Mouse (Mus musculus): ENCODE data around the gene Arpc2. TPM values are rescaled to one million over a fixed set of nuclear protein-coding genes. Genes with fewer than 3 reads are reported as not detected.

Arpc2 gene
- polyA plus RNA-seq, 1 experiment from 2014 or later, result 475 TPM

DNA sequence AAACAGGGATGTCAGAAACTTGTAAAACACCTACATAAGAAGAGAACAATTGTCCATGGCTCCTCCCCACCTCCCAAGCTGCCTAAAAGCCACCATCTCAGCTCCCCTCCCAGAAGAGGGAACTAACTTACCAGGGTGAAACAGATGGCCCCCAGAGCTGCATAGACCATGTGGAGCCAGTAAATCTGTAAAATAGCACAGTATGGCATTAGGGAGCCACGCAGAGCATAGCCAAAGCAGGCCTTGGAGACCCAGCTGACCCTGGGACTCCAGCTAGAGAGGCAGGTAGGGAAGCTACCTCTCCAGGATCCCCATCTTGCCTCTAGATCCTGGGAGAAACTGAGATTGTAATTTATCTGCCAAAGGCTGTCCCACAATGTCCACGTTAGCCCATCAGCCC, 53.9 kb downstream of the Arpc2 start:
- no peaks in the 10 kb centered on the region for H3K27me3 ChIP-seq (ENCODE audit: insufficient read depth, poor library complexity, severe bottlenecking)
- peaks cover 75% of the 10 kb centered on the region for H3K36me3 ChIP-seq
- no peak overlapping the region for H3K4me3 ChIP-seq
- peak overlapping the region; percentile 7; the same call in 1 of the 2 replicates for H3K27ac ChIP-seq
- WGBS, result 65% methylated on average over 2 of the region's 2 CpGs
- peaks cover 64% of the 10 kb centered on the region for H3K4me1 ChIP-seq
- H3K9me3 ChIP-seq, result no peaks in the 10 kb centered on the region
- no peak for DNase-seq (ENCODE audit: low spot score)

DNA sequence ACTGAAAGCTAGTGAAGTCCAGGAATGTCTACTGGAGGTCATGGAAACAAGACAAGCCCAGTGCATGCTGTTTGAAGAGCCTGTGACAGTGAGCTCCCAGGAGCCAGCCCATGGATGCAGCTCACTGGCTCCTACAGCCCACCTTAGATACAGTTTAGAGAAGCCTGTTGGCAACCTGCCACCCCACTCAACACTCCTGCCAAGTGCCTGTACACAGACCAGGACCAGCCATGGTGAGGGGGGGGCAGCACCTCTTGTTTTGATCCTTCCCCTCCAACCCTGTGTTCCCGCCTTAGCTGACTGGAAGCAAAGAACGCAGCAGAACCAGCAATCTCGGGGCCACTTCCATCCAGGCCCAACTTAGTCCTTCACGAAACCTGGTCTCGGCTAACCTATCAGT, 54.3 kb downstream of the Arpc2 start:
- H3K36me3 ChIP-seq, result peaks cover 75% of the 10 kb centered on the region
- no peak for DNase-seq (ENCODE audit: low spot score)
- peaks cover 68% of the 10 kb centered on the region for H3K4me1 ChIP-seq
- H3K27ac ChIP-seq, result peak overlapping the region; percentile 7; the same call in 1 of the 2 replicates
- H3K4me3 ChIP-seq, result no peak overlapping the region
- no peaks in the 10 kb centered on the region for H3K9me3 ChIP-seq
- no peaks in the 10 kb centered on the region for H3K27me3 ChIP-seq (ENCODE audit: insufficient read depth, poor library complexity, severe bottlenecking)
- WGBS, result 60% methylated on average over 5 of the region's 5 CpGs

DNA sequence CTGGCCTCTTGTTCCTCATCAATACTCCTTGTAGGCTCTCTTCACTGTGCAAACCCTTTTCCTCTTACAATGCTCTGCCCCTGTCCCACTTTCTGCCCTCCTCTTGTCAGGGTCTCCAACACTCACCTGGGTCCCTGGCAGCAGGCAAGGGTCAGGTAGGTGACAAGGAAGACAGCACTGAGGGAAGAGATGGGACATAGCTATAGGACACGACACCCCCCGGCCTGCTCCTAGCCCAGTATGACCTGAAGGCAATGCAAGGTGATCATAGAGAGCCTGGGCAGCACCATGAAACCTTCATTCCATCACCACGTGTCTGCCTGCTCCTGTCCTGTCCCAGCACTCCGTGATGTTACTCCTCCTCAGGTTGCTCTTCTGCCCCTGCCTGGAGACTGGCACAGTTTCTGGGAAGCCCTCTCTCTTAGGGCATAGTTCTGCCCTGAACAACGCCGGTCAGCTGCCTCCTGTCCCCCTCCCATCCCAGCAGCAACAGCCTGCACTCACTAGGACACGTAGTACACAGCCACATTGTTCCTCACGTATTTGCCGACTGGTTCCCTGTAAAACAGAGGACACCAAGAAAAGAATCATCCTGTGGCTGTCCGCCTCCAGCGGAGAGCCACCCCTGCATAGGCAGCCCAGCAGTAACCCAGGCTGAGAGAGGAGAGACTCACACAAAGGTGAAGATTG, 56.6 kb downstream of the Arpc2 start:
- no peaks in the 10 kb centered on the region for H3K9me3 ChIP-seq
- H3K36me3 ChIP-seq, result peaks cover 66% of the 10 kb centered on the region
- 85% methylated on average over 11 of the region's 11 CpGs for WGBS
- H3K27ac ChIP-seq, result no peak overlapping the region; the same call in 1 of the 2 replicates
- H3K27me3 ChIP-seq (ENCODE audit: insufficient read depth, poor library complexity, severe bottlenecking), result no peaks in the 10 kb centered on the region
- H3K4me3 ChIP-seq, result no peak overlapping the region
- H3K4me1 ChIP-seq, result peaks cover 80% of the 10 kb centered on the region
- no peak for DNase-seq (ENCODE audit: low spot score)

DNA sequence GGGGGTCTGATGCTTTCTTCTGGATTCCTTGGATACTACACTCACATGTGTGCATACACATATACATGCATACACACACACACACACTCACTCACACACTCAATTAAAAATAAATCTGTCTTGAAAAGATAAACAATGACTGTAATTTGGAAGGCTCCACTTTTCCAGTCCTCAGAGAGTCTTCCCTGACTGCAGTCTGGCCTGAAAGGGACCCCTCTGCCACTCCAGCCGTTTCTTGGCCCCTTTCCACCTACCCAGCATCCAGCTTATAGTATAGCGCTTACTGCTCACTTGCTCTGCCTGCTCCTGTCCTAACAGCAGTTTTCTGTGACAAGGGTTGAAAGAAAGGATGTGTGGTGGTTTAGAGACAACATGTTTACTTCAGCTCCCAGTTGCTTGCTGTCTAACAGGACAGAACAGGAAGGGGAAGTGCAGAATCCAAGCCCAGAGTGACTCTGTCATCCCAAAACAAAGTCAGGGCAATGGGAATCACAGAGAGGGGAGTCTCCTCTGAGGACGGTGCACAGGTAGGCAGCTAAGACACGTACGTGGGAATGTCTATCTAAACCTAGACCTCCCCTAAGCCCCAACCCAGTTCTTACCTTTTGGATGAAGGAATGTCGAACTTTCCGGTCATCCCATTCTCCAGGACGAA, 57.5 kb downstream of the Arpc2 start:
- Histone ChIP-seq H3K9me3 (no peaks in the 10 kb centered on the region), H3K36me3 (peaks cover 61% of the 10 kb centered on the region), H3K27ac (no peak overlapping the region), H3K4me3 (no peak overlapping the region), H3K27me3 (ENCODE audit: insufficient read depth, poor library complexity, severe bottlenecking) (no peaks in the 10 kb centered on the region), H3K4me1 (peaks cover 90% of the 10 kb centered on the region)
- DNase-seq (ENCODE audit: low spot score), result no peak
- 84% methylated on average over 8 of the region's 8 CpGs for WGBS

DNA sequence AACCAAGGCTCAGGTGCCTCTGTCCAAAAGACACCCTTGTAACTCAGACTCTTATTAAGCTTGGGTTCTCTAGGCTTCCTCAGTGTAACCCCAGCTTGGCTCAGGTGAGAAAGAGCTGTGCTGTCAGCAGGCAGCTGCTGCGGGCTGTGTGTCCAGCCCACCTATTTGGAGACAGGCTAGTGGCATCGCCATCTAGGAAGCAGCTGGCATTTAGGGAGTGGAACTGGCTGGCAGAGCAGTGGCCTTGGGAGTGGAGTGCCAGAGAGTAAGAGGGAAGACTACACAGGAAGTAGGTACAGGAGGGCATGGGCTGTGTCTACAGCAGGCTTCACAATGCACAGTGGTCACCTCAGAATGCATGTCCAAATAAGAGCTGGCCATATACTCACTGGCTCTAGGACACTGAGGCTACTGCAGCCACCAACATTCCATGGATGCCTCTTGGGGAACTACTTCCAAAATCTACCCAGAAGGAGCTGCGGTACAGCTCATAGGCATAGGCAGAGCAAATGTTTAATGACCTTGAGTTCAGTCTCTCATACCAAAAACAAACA, 58.3 kb downstream of the Arpc2 start:
- peaks cover 92% of the 10 kb centered on the region for H3K4me1 ChIP-seq
- 73% methylated on average over 3 of the region's 3 CpGs for WGBS

DNA sequence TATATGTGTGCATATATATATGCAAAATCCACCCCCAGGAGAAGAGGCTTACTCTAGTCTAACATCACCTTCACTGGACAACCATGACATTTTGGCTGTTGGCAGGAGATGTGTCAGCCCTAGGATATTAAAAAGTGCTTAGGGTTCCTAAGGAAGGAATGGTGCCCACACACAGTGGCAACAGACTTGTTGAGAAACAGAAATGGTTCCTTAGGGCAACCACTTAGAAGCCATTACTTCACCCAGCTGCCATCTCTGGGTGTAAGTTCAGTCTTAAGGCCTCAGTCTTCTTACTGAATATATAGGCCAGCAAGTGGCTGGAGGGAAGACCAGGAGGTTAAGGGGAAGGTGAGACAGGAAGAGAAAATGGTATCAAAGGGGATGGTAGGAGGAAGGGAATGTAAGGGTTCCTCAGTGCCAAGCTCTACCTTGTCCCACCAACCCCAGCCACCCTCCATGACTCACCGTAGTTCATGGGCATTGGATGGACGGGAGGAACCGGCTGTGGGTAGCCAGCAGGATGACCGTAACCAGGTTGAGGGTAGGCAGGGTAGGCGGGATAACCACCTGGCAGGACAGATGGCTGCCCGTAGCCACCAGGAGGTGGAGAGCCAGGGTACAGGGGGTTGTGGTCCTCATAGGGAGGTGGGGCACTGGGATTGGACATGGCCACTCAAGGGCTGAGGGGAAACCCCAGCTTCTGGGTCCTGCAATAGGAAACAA, 59.0 kb downstream of the Arpc2 start:
- H3K27me3 ChIP-seq (ENCODE audit: insufficient read depth, poor library complexity, severe bottlenecking), result no peaks in the 10 kb centered on the region
- peak overlapping the region; percentile 52 for H3K4me3 ChIP-seq
- peaks cover 49% of the 10 kb centered on the region for H3K36me3 ChIP-seq
- H3K9me3 ChIP-seq, result no peaks in the 10 kb centered on the region
- WGBS, result 78% methylated on average over 6 of the region's 6 CpGs
- DNase-seq (ENCODE audit: low spot score), result no peak
- H3K4me1 ChIP-seq, result peaks cover 92% of the 10 kb centered on the region
- H3K27ac ChIP-seq, result peak overlapping the region; percentile 93

More for the DNA sequence above, 58.3 kb downstream of the Arpc2 start:
- no peak for DNase-seq (ENCODE audit: low spot score)
- Histone ChIP-seq H3K27ac (peak overlapping the region; percentile 93), H3K4me3 (no peak overlapping the region), H3K27me3 (ENCODE audit: insufficient read depth, poor library complexity, severe bottlenecking) (no peaks in the 10 kb centered on the region), H3K36me3 (peaks cover 56% of the 10 kb centered on the region), H3K9me3 (no peaks in the 10 kb centered on the region)

DNA sequence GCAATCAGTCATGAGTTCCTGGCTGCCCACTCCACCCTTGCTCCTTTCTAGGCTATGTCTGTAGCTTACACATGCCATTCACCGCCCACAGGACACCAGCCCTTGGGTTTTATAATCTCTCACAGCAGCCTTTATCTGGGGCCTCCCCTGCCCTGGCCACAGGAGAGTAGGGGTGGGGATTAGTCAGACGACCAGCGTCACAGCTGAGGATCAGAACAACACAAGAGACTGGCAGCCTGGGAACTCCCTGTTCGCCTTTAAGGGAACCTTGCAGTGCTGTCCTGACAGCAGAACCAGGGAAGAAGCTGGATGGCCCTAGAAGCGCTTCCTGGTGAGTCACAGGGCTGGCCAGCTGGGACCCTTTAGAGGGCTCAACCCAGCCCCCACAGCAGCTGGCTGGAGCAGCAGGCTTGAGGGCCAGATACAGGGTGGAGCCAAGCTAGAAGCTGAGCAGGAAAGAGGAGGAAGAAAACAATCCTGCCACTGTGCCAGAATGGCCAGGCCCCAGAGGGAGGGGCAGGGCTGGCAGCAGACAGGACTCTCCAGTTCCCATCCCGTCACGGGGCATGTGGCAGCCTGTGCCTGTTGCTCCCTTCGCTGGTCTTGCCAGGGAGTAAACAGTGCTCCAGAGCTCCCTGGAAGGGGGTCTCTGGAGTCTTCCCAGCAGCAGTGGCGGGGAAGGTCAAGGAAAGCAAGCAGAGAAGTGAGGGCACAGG, 59.7 kb downstream of the Arpc2 start:
- peak overlapping the region; percentile 52 for H3K4me3 ChIP-seq
- no peaks in the 10 kb centered on the region for H3K27me3 ChIP-seq (ENCODE audit: insufficient read depth, poor library complexity, severe bottlenecking)
- no peaks in the 10 kb centered on the region for H3K9me3 ChIP-seq
- H3K4me1 ChIP-seq, result peaks cover 92% of the 10 kb centered on the region
- 7% methylated on average over 9 of the region's 9 CpGs for WGBS
- DNase-seq (ENCODE audit: low spot score), result peak; percentile 96
- H3K27ac ChIP-seq, result peak overlapping the region; percentile 93
- peaks cover 42% of the 10 kb centered on the region for H3K36me3 ChIP-seq

DNA sequence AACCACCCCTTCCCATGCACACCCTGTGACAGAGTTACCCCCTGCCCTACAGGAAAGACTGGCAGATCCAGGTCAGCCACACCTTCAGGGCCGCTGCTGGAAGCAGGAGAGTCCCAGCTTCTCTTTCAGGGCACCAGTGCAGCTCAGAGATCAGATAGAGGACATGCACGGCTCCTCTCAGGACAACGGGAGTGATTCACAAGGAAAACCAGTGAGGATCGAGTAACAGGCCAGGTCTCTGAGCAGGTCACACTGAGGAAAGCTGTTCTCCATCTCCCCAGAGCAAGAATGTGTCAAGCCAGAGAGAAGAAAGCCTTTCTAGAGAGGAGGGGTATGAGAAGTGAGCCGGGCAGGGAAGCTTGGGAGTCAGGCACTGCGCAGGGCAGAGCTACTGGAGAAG, 60.6 kb downstream of the Arpc2 start:
- Histone ChIP-seq H3K27ac (peak overlapping the region; percentile 93), H3K36me3 (peaks cover 33% of the 10 kb centered on the region), H3K9me3 (no peaks in the 10 kb centered on the region), H3K27me3 (ENCODE audit: insufficient read depth, poor library complexity, severe bottlenecking) (no peaks in the 10 kb centered on the region), H3K4me3 (peak overlapping the region; percentile 52), H3K4me1 (peaks cover 91% of the 10 kb centered on the region)
- WGBS, result 24% methylated on average over 6 of the region's 6 CpGs
- DNase-seq (ENCODE audit: low spot score), result no peak

DNA sequence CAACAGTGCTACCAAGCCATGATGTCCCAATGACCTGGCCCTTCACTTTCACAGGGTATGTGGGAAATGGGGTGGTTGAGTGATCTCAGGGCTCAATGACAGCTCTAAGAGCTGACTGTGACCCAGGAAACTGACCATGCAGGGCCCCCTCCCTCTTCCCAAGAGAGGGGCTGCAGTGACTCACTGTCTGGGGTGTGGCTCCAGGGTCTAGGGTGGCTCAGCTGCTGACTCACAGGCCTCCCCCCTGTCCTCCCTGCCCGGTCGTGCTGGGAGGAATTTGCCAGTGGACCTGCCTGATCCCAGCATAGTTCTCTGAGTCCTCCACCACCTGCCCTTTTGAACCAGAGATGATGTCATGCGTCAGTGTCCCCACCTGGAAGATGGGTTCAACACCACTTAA, 61.4 kb downstream of the Arpc2 start:
- Histone ChIP-seq H3K27me3 (ENCODE audit: insufficient read depth, poor library complexity, severe bottlenecking) (no peaks in the 10 kb centered on the region), H3K36me3 (peaks cover 25% of the 10 kb centered on the region), H3K4me1 (peaks cover 96% of the 10 kb centered on the region), H3K4me3 (no peak overlapping the region), H3K9me3 (no peaks in the 10 kb centered on the region), H3K27ac (peak overlapping the region; percentile 93)
- 41% methylated on average over 3 of the region's 3 CpGs for WGBS
- DNase-seq (ENCODE audit: low spot score), result peak; percentile 84

DNA sequence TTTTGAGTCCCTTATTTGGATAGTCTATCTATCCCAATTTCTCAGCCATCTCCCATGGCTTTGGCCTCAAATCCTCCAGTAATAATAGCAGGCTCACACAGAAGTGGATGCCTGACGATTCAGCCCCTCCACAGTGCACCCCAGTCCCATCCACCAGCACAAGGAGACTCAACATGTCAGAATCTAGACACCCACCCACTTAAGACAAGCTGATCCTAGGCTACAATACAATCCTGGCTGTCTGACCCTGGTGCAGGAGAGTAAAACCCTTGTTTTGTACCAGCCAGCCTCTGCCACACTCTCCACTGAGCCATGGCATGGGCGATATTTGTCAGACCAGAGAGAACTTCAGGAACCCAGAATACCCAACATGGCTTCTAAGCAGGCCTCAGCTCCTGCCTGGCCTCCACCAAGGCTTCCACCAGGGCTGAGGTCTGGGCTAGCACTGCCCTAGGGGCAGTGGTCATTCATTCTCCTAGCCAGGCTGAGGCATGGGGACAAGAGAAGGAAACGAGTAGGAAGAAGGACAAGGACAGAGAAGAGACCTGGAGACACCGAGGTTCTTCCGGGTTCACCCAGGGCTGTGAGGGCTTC, 62.4 kb downstream of the Arpc2 start:
- 85% methylated on average over 5 of the region's 5 CpGs for WGBS
- DNase-seq (ENCODE audit: low spot score), result no peak
- Histone ChIP-seq H3K4me1 (peaks cover 95% of the 10 kb centered on the region), H3K4me3 (no peak overlapping the region), H3K36me3 (peaks cover 15% of the 10 kb centered on the region; the same call in 1 of the 2 replicates), H3K27ac (peak overlapping the region; percentile 93), H3K9me3 (no peaks in the 10 kb centered on the region), H3K27me3 (ENCODE audit: insufficient read depth, poor library complexity, severe bottlenecking) (no peaks in the 10 kb centered on the region)

DNA sequence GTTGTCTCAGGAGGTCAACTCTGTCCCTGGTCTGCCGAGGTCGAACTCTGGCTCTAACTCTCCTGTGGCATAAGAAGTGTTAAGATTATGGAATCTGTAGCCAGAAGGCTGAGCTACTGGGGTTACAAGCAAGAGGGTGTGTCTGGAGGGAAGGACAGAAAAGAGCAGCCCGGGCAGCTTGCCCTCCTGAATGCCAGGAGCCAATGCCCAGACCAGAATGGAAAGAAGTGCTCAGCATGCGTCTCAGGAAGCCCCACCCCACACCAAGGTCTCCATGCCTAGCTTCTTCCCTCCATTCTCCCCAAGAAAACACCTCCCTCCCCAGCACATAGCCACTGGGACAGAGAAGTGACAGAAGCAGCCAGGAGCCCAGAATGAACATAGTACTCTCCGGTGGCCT, 63.1 kb downstream of the Arpc2 start:
- Histone ChIP-seq H3K9me3 (no peaks in the 10 kb centered on the region), H3K27ac (peak overlapping the region; percentile 93), H3K27me3 (ENCODE audit: insufficient read depth, poor library complexity, severe bottlenecking) (no peaks in the 10 kb centered on the region), H3K4me1 (peaks cover 93% of the 10 kb centered on the region), H3K36me3 (peaks cover 8% of the 10 kb centered on the region; the same call in 1 of the 2 replicates), H3K4me3 (no peak overlapping the region)
- DNase-seq (ENCODE audit: low spot score), result no peak
- 52% methylated on average over 5 of the region's 5 CpGs for WGBS
